ENCODE assay signal across 8 mouse cellular contexts in the genomic region with DNA sequence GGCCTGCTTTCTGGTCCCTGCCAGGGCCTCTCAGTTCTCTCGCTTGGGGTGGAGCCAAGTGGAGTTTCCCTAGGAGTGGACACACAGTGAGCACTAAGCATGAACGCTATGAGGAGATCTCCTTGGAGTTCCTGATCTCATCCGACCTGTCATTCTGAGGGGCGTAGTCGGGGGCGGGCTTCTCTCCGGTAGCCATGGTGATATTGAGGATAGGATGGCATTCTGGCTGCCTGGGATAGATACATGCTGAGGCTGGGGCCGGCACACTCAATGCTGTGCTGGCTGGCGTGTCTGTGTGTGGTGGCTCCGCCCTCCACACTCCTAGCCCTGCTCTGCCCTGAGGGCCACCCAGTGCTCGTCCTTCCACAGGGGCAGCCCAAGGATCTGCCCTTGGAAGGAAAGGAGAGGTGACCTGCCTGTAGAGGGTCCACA. TPM values are rescaled to one million over a fixed set of nuclear protein-coding genes. Genes with fewer than 3 reads are reported as not detected.
DNase-seq lines count a peak whose midpoint lies in the region; ATAC-seq lines count a peak whose summit lies in the region.

No protein-coding gene starts in this region.

- peaks cover 20% of the 10 kb centered on the region for H3K4me1 ChIP-seq in kidney, embryonic 15.5 days
- peaks cover 15% of the 10 kb centered on the region for H3K4me1 ChIP-seq in forebrain, embryonic 12.5 days

- DNase-seq in kidney, adult 9 months: no peak
- DNase-seq in cerebellum, adult 11 months: peak; percentile 75
- peak; percentile 40 to 41 for DNase-seq in layer of hippocampus, postnatal 14 days (ENCODE audit: low spot score in 2 of 2)
- no peak for DNase-seq in thymus, postnatal 0 days (ENCODE audit: low spot score)
- no peak for DNase-seq in kidney, adult 18-20 months
- no peak for DNase-seq in heart, adult 11 months

- H3K27ac ChIP-seq in kidney, embryonic 15.5 days: no peak overlapping the region
- H3K27ac ChIP-seq in forebrain, embryonic 12.5 days: no peak overlapping the region

- 0 out of 2 replicates have a peak, but pooled peaks have one; percentile 23 for ATAC-seq in kidney, embryonic 15.5 days (replicated peaks; ENCODE audit: low FRiP score)
- peak; percentile 58; the same call in 1 of the 2 replicates for ATAC-seq in forebrain, embryonic 12.5 days (ENCODE audit: low FRiP score)

- H3K4me3 ChIP-seq in kidney, embryonic 15.5 days (replicated peaks): no peak overlapping the region
- no peak overlapping the region for H3K4me3 ChIP-seq in forebrain, embryonic 12.5 days (replicated peaks)

- WGBS in kidney, embryonic 15.5 days: 27% methylated on average over 11 of the region's 11 CpGs
- WGBS in forebrain, embryonic 12.5 days: 18% methylated on average over 11 of the region's 11 CpGs

- no peaks in the 10 kb centered on the region for H3K36me3 ChIP-seq in kidney, embryonic 15.5 days
- no peaks in the 10 kb centered on the region for H3K36me3 ChIP-seq in forebrain, embryonic 12.5 days (replicated peaks)

- no peak overlapping the region for H3K9ac ChIP-seq in kidney, embryonic 15.5 days
- H3K9ac ChIP-seq in forebrain, embryonic 12.5 days: no peak overlapping the region

- H3K27me3 ChIP-seq in kidney, embryonic 15.5 days: peaks cover 3% of the 10 kb centered on the region; the same call in 1 of the 2 replicates
- H3K27me3 ChIP-seq in forebrain, embryonic 12.5 days: peaks cover 33% of the 10 kb centered on the region

- 0 out of 2 replicates have a peak overlapping the region, but pooled peaks have one; percentile 3 for H3K4me2 ChIP-seq in kidney, embryonic 15.5 days
- no peak overlapping the region for H3K4me2 ChIP-seq in forebrain, embryonic 12.5 days

- H3K9me3 ChIP-seq in kidney, embryonic 15.5 days (replicated peaks): no peaks in the 10 kb centered on the region
- H3K9me3 ChIP-seq in forebrain, embryonic 12.5 days: no peaks in the 10 kb centered on the region

RNA-seq across cellular contexts. Expression of a gene that starts 5.6 kb away (rescaled TPM):
- 2.3 and 3.2 TPM in 2 replicates for polyA plus RNA-seq in kidney, embryonic 15.5 days (2015; fragmentation: Nextera tagmentation; extraction: Ambion mirVana)
- 0.51 and 0.73 TPM in 2 replicates for polyA plus RNA-seq in forebrain, embryonic 12.5 days (2016; fragmentation: Nextera tagmentation; extraction: Ambion mirVana)
- total RNA-seq in layer of hippocampus, postnatal 14 days (2021): 1 to 10 TPM in 1 of 2 experiments, under 1 TPM in 1; 0.93 to 1.2 TPM
- polyA plus RNA-seq in thymus, postnatal 0 days (2015; fragmentation: Nextera tagmentation; extraction: Ambion mirVana): 0.21 and 0.36 TPM in 2 replicates

Comparison
In these comparisons a context has a peak if more than half of its experiments do, and no peak if none do; other contexts are left out.
1. DNase-seq: peak in cerebellum, adult 11 months (single experiment) and layer of hippocampus, postnatal 14 days (2 of 2); none in kidney, adult 9 months (single experiment), thymus, postnatal 0 days (single experiment), kidney, adult 18-20 months (single experiment) and heart, adult 11 months (single experiment).